Mouse (Mus musculus): Measurements from ENCODE around the gene Olfr297. TPM values are rescaled to one million over a fixed set of nuclear protein-coding genes. Genes with fewer than 3 reads are reported as not detected.

Gene Olfr297
- polyA plus RNA-seq (2015; fragmentation: Illumina TruSeq; extraction: RNeasy Lipid Tissue Mini Kit (QIAGEN cat#74804); ENCODE audit: low read depth, low replicate concordance): not detected

DNA sequence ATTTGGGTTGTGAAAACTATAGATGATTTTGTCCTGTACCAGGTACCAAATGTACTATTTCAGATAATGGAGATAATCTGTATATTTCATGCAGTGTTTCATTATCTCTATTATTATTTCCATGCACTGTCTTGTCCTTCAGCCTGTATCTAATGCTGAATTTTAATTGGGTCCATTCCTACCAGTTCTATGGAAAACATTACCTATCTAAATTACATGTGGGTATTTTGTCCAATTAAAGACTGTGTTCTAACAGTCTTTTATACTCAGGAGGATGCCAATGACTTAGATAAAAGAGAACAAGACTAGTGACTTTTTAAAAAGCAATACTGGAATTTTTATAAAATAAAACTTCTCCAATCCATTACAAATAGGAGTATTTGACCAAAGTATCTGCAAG is at the start of gene Olfr297:
Gene Olfr297, plus strand, starts transcription at position 301 of the 400 bp plus-strand sequence.

DNA sequence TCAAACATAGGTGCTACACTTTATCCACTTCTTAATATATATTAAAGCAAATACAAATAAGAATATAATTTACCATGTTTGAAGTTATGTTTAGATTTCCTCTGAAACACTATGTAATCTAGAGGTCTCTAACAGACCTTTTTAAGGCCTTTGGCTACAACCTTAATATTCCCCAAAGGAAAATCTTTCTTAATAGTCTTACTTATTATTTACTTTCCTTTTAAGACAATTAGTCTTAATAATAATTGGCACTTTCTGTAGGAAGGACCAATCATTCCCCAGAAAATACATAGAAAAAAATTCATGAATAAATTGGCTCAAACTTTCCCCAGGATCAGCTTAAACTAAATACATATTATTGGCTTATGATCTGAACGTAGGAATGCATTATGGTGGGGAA is 27.4 kb upstream of the Olfr297 start, which contains the start of gene Olfr298:
Gene Olfr298, minus strand, starts transcription at position 101 of the 400 bp plus-strand sequence.

Other genes starting within 250 kb of the Olfr297 start
- gene Olfr310, start 242.8 kb upstream of the Olfr297 start, polyA plus RNA-seq (2015; fragmentation: Illumina TruSeq; extraction: RNeasy Lipid Tissue Mini Kit (QIAGEN cat#74804); ENCODE audit: low read depth, low replicate concordance): not detected
- not detected for gene Olfr309, start 206.3 kb upstream of the Olfr297 start, polyA plus RNA-seq (2015; fragmentation: Illumina TruSeq; extraction: RNeasy Lipid Tissue Mini Kit (QIAGEN cat#74804); ENCODE audit: low read depth, low replicate concordance)
- gene Olfr308, start 194.3 kb upstream of the Olfr297 start, polyA plus RNA-seq (2015; fragmentation: Illumina TruSeq; extraction: RNeasy Lipid Tissue Mini Kit (QIAGEN cat#74804); ENCODE audit: low read depth, low replicate concordance): not detected
- gene Olfr307, start 182.4 kb upstream of the Olfr297 start, polyA plus RNA-seq (2015; fragmentation: Illumina TruSeq; extraction: RNeasy Lipid Tissue Mini Kit (QIAGEN cat#74804); ENCODE audit: low read depth, low replicate concordance): not detected
- gene Olfr305, start 153.0 kb upstream of the Olfr297 start, polyA plus RNA-seq (2015; fragmentation: Illumina TruSeq; extraction: RNeasy Lipid Tissue Mini Kit (QIAGEN cat#74804); ENCODE audit: low read depth, low replicate concordance): not detected
- gene Olfr304, start 133.3 kb upstream of the Olfr297 start, polyA plus RNA-seq (2015; fragmentation: Illumina TruSeq; extraction: RNeasy Lipid Tissue Mini Kit (QIAGEN cat#74804); ENCODE audit: low read depth, low replicate concordance): not detected
- gene Olfr303, start 122.2 kb upstream of the Olfr297 start, polyA plus RNA-seq (2015; fragmentation: Illumina TruSeq; extraction: RNeasy Lipid Tissue Mini Kit (QIAGEN cat#74804); ENCODE audit: low read depth, low replicate concordance): not detected
- gene Olfr301, start 116.1 kb upstream of the Olfr297 start, polyA plus RNA-seq (2015; fragmentation: Illumina TruSeq; extraction: RNeasy Lipid Tissue Mini Kit (QIAGEN cat#74804); ENCODE audit: low read depth, low replicate concordance): not detected
- not detected for gene Olfr299, start 60.0 kb upstream of the Olfr297 start, polyA plus RNA-seq (2015; fragmentation: Illumina TruSeq; extraction: RNeasy Lipid Tissue Mini Kit (QIAGEN cat#74804); ENCODE audit: low read depth, low replicate concordance)
- not detected for gene Olfr298, start 27.5 kb upstream of the Olfr297 start, polyA plus RNA-seq (2015; fragmentation: Illumina TruSeq; extraction: RNeasy Lipid Tissue Mini Kit (QIAGEN cat#74804); ENCODE audit: low read depth, low replicate concordance)
- not detected for gene Olfr295, start 63.9 kb downstream of the Olfr297 start, polyA plus RNA-seq (2015; fragmentation: Illumina TruSeq; extraction: RNeasy Lipid Tissue Mini Kit (QIAGEN cat#74804); ENCODE audit: low read depth, low replicate concordance)
- gene Olfr294, start 96.7 kb downstream of the Olfr297 start, polyA plus RNA-seq (2015; fragmentation: Illumina TruSeq; extraction: RNeasy Lipid Tissue Mini Kit (QIAGEN cat#74804); ENCODE audit: low read depth, low replicate concordance): not detected
- gene Olfr293, start 129.1 kb downstream of the Olfr297 start, polyA plus RNA-seq (2015; fragmentation: Illumina TruSeq; extraction: RNeasy Lipid Tissue Mini Kit (QIAGEN cat#74804); ENCODE audit: low read depth, low replicate concordance): not detected
- gene Olfr292, start 168.4 kb downstream of the Olfr297 start, polyA plus RNA-seq (2015; fragmentation: Illumina TruSeq; extraction: RNeasy Lipid Tissue Mini Kit (QIAGEN cat#74804); ENCODE audit: low read depth, low replicate concordance): not detected